Mouse (Mus musculus) gastrocnemius, adult 18-20 months (tissue): ENCODE results near the gene Cnep1r1. TPM values are rescaled to one million over a fixed set of nuclear protein-coding genes. Genes with fewer than 3 reads are reported as not detected.

Source experiments
- DNase-seq: peaks from one replicate; pipeline ENCODE4 v3.0.0; 2021; ENCODE audit warnings: low spot score
- long read RNA-seq, 2 experiments: library from polyadenylated mRNA; stranded (forward); transcript quantifications; one replicate each; pipeline ENCODE4 v2.0.0; 2021
- total RNA-seq, 2 experiments: library from RNA; stranded (reverse); gene quantifications; 2 replicates each; pipeline ENCODE4 v1.2.3; 2021

The Cnep1r1 gene
- 10 to 100 TPM; 42.2 to 44.6 TPM for total RNA-seq
- long read RNA-seq, experiment 1, transcript Cnep1r1-201 (6 exons, 1,731 nt): major isoform, 23 of 42 reads
- long read RNA-seq, experiment 1, transcript Cnep1r1-204 (5 exons, 1,643 nt): minor isoform, 12 of 42 reads
- long read RNA-seq, experiment 1, partial matches to known transcripts: 3 of 42 reads
- long read RNA-seq, experiment 1, other reads (novel, unspliced or antisense): 3 of 42 reads
- long read RNA-seq, experiment 2, transcript Cnep1r1-201 (6 exons, 1,731 nt): major isoform, 21 of 32 reads
- long read RNA-seq, experiment 2, transcript Cnep1r1-204 (5 exons, 1,643 nt): minor isoform, 7 of 32 reads
- long read RNA-seq, experiment 2, partial matches to known transcripts: 0 of 32 reads
- long read RNA-seq, experiment 2, other reads (novel, unspliced or antisense): 4 of 32 reads

DNA sequence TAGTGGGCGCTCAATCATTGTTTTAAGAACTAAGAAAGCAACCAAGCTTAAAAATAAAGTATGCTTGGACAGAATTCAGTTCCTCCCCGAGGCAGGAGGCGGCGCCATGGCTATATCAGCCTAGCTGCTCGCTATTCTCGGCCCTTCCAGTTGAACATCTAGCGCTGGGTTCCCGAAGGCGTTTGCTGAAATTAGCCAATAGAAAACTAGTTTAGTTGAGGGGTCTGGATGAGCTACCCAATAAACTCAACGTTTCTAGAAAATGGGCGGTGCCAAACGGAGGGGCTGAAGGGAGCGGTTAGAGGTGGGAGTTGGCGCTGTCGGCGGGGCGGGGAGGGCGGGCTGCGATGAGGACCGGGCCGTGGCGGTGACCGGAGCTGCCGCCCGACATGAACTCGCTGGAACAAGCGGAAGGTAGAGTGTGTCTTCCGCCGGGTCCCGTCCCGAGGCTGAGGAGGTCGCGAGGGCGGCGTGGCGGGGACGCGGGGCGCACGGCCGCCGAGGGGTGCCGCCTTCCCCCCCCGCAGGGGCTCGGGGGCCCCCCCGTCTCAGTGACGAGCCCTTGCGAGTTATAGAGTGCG, at the start of gene Cnep1r1:
Cnep1r1 (plus strand) TSS at position 314 of the 581 bp plus-strand sequence.
- DNase-seq: peak; percentile 99

DNA sequence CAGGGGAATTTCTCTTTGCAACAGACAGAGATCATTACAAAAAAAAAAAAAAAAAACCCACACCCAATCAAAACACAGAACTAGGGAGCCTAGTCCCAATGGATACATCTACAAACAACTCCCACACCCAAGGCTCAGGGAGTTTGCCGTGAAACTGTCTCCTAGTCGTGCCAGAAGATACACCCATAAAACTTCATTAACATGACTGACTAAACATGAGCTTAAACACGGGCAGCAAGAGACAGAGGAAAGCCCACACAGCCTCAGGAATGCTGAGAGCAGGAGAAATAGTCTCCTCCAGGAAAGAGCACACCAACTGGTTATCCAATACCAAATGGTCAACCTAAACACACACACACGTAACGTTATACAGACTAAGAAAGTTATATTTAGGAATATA, 36.4 kb upstream of the Cnep1r1 start:
- no peak for DNase-seq

- no peak for DNase-seq
These were observed 30.6 kb upstream of the Cnep1r1 start for GRCm38 (mm10) chr8:88088006-88088405.

- no peak for DNase-seq
These were observed 26.9 kb upstream of the Cnep1r1 start for GRCm38 (mm10) chr8:88091661-88092060.

DNA sequence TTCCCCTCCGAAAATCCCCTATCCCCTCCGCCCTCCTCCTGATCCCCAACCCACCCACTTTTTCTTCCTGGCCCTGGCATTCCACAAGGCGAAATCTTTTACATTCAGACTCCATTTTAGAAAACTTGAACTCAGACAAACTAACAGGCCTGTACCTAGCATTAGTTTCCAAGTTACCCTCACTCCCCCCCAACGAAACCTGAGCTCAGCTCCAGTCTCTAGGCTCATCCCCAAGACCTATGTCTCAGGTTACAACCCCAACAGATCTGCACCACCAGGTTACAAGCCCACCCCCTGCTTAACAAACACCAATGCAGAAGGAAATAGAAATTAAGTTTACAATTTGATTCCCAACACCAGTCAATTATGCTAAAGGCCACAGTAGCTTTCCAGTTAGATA, 25.2 kb upstream of the Cnep1r1 start:
- DNase-seq: no peak

DNA sequence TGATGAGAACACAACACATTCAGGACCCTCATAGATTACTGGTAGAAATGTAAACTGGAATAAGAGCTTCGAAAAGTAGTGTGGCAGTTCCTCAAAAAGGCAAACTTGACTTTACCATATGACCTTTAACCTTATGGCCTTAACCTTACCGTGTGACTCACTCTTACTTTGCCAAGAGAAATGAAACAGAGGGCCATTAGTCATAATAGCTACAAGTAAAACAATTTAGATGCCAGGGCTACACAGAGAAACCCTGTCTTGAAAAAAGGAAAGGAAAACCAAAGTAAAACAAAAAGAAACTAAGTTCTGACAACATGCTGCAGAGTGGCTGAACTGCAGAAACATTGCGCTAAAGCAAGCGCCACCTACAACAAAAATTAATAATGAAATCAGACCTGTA, 19.7 kb upstream of the Cnep1r1 start:
- DNase-seq: no peak

DNA sequence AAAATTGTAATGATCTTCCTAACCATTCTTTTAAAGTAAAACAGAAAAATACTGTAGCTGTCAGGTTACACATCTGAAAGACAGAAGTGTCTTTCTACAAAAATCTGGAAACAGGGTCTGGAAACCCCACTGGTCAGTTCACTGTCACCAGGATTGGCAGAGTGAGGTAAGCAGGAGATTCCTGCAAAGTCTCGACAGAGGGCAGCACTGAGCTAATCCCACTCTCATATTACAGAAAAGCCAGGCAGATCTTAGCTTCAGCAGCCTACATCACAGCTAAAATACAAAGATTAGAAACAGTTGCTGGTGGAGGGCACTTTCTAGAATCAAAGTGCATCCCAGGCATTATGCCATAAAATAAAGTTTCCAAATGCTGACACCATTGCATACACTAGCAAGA, 19.0 kb upstream of the Cnep1r1 start:
- peak; percentile 37 for DNase-seq

- DNase-seq: no peak
These were observed 9.3 kb upstream of the Cnep1r1 start for GRCm38 (mm10) chr8:88109241-88109640.

GRCm38 (mm10) chr8:88119076-88119475, 507 bp downstream of the Cnep1r1 start:
- DNase-seq: peak; percentile 10

DNA sequence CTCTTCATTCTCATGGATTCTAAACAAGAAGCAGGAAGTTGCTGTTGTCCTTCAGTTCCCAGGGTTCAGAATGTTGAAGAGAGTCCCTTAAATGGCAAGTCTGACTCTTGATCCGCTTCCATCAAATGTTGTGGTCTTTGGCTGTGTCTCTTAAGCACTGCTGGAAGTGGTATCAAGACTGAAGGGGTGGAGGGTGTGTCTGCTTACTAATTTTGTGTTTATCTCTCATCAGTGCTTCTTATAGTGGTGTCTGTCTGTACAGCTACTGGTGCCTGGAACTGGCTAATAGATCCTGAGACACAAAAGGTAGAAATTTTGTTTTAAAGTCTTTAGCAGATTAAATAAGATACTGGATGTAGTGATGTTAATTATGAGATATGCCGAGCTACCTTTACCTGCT, 6.3 kb downstream of the Cnep1r1 start:
- DNase-seq: no peak

DNA sequence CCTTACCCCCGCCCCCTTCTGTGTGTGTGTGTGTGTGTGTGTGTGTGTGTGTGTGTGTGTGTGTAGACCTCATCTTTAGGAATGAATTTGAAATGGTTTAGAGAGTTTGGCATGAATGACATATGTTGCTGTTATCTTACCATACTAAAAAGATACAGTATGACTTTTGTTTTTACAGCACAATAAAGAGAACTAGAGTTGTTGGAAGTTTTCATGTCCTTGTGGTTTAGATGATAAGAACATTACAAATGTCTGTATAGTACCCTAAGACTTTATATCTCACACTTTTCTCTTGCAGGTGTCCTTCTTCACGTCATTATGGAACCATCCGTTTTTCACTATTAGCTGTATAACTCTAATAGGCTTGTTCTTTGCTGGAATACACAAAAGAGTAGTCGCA, 10.8 kb downstream of the Cnep1r1 start:
- DNase-seq: no peak

- no peak for DNase-seq
These were observed 12.3 kb downstream of the Cnep1r1 start for GRCm38 (mm10) chr8:88130754-88131317.

- DNase-seq: peak; percentile 97
These were observed 19.3 kb downstream of the Cnep1r1 start, which contains the start of gene Heatr3 for GRCm38 (mm10) chr8:88137748-88138484. Gene Heatr3, plus strand, starts transcription at chr8:88137855.

- DNase-seq: no peak
These were observed 20.7 kb downstream of the Cnep1r1 start for GRCm38 (mm10) chr8:88139256-88139655.

DNA sequence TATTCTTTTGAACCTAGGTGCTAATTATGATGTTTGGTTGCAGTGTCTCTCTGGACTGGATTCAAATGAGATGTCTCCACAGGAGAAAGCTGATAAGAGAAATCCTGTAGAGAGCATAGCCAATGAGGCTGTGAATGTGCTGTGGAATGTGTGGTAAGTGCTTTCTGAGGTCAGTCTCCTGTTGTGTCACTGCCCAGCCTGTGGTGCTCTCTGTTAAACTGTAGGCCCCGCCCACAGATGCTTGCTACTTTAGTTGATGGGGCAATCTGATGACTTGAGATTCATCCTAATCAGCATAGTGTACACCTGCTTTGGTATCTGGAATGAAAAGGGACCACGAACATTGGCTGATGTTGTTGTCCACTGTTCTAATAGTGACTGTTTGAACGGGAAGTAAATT, 23.1 kb downstream of the Cnep1r1 start:
- no peak for DNase-seq

- DNase-seq: no peak
These were observed 25.5 kb downstream of the Cnep1r1 start for GRCm38 (mm10) chr8:88144041-88144440.

DNA sequence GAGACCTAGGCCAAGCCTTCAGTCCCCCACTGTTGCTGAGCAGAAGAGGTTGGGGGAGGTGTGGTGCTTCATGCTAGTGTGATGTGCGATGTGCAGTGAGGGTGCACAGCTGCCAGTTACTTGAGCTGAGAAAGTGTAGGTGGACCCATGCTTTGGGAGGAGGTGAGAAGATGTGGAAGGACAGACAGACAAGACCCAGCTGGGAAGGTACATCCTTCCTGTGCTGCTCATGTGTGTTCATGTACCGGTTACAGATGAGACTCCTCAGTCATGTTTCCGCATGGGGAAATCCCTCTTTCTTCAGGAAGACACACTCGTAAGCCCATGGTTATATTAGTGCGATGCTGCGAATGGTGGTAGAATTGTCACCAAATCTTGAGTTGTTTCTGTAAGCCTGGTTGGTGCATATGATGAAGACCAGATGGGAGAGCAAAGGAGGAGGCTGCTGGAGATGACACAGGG, 32.4 kb downstream of the Cnep1r1 start:
- DNase-seq: no peak

- DNase-seq: no peak
These were observed 41.8 kb downstream of the Cnep1r1 start for GRCm38 (mm10) chr8:88160237-88160995.

DNA sequence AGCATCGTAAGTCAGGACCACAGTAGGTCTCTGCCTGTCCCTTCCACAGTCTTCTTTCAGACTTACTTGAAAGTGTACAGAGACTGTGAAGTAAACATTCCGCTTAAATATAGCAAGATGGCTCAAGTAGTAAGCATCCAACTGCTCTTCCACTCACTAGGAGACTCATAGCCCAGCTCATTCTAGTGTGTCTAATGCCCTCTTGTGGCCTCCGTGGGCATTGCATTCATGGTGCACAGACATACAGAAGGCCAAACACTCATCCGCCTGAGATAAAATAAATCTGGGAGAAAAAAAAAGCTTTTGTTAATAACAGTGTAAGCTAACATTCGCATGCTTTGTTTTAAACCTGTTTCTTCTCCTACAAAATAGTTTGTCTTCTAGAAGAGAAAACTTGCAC, 42.9 kb downstream of the Cnep1r1 start:
- DNase-seq: peak; percentile 66

GRCm38 (mm10) chr8:88175264-88175663, 56.7 kb downstream of the Cnep1r1 start:
- no peak for DNase-seq

DNA sequence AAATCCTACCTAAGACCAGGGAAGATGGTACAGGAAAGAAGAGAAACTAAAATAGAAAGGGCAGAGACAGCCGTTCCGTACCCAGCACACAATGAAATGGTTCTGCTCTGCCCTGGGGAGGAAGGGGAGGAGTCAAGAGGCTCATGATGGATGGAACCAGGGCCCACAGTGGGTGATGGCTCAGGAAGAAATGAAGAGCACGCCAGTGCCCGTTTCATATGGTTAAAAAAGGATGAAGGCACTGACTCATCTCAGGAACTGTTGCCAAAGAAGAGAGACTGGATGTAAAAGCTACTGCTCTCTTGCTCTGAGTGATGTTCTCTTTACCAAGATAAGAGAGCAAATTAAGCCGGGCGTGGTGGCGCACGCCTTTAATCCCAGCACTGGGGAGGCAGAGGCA, 58.7 kb downstream of the Cnep1r1 start:
- no peak for DNase-seq
